Mouse (Mus musculus): ENCODE data around the gene Slc47a2. TPM values are rescaled to one million over a fixed set of nuclear protein-coding genes. Genes with fewer than 3 reads are reported as not detected.

The Slc47a2 gene
- total RNA-seq, 2 experiments from 2014 or later = not detected

DNA sequence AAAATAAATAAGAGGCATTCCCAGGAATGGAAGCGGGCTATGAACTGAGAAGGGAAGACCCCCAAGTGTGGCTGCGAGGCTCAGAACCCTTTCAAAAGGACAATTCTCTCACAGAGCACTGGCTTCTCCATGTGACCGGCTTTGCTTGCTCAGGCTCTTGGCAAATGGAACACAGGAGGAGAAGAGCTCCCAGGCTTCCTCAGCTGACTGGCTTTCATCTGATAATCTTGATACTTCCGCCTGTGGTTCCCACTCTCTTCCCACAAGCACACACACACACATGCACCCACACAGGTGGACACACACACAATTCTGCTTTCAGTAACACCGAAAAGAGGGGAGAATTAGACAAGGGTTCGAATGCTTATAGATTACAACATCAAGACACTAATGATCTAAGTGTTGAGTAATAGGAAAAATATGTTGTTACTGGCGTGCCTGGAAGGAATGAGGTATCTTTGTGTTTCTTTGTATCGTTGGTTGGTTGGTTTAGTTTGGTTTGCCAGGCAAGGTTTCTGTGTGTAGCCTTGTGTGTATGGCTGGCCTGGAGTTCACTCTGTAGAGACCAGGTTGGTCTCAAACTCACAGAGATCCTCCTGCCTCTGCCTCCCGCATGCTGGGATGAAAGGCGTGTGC is 59.1 kb downstream of the Slc47a2 start:
- no peak for DNase-seq (ENCODE audit: low spot score in 2 of 2)

DNA sequence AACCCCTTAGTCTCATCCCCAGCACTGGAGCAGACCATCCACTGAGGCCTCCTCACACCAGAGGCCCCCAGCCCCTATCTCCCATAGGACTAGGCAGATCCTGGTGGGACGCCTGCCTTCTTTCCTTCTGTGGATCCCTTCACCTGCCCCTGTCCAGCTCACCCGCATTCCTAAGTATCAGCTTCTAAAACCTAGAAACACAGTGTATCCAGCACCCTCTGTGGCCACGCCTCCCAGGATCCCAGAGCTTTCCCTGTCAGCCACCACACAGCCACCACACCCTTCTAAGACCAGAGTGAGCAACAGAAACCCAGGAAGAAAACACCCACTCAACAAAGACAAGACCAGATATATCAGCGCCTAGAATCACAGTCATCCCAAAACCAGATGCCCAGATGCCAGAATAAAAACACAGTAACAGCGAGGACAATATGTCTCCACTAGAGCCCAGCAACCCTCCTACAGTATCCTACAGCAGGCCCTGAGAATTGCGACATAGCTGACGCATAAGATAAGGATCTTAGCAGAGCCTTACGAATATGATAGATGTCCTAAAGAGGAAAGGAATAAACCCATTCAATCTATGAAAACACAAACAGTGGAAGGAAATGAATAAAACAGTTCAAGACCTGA is 64.1 kb downstream of the Slc47a2 start:
- no peak for DNase-seq (ENCODE audit: low spot score in 2 of 2)

DNA sequence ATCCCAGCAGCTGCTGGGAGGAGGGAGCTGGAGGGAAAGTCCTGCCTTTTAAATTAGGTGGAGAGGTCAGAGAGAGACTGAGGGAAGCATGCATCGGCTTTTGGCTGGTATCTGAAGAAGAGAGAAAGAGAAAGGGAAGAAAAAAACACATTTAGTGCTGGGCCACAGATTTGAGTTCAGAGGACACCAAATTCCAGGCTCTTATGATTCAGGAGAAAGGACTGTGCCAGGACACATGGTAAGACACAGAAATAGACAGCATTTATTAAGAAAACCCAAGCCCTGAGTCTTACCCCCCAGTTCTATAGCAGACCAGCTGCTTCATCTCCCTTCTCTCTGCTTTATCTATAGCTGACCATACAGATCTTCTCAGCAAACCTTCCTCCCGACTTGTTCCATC is 64.7 kb downstream of the Slc47a2 start:
- no peak for DNase-seq (ENCODE audit: low spot score in 2 of 2)

DNA sequence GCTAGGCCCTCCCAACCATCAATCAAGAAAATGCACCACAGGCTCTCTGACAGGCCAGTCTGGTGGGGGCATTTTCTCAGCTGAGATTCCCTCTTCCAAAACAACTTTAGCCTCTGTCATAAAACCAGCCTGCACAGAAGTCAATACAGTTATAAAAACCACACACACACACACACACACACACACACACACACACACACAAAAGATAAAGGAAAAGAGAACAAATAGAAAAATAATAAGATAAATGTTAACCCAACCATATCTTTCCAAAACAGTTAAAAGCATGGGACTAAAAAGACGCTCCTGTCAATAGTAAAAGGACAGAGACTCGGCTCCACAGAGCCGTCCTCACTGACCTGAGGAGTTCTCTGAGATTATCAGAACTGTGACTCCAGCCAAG is 66.2 kb downstream of the Slc47a2 start:
- no peak for DNase-seq (ENCODE audit: low spot score in 2 of 2)

DNA sequence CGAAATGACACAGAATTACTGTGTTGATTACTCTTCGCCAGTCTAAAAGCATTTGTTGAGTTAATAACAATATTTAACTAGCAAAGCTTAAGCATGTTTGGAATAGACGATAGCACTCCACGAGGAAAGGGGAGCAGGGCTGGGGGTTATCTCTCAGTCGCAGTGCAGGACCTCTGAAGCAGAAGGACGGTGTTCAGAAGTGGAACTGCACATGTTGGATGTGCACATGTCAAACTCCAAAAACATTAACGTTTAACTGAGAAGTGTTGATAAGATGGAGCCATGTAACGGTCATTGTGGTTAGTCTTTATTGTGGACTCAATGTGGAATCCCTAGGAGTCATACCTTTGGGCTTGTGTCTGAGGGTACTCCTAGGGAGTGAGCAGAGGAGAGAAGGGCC is 67.6 kb downstream of the Slc47a2 start:
- DNase-seq (ENCODE audit: low spot score in 2 of 2) = no peak

DNA sequence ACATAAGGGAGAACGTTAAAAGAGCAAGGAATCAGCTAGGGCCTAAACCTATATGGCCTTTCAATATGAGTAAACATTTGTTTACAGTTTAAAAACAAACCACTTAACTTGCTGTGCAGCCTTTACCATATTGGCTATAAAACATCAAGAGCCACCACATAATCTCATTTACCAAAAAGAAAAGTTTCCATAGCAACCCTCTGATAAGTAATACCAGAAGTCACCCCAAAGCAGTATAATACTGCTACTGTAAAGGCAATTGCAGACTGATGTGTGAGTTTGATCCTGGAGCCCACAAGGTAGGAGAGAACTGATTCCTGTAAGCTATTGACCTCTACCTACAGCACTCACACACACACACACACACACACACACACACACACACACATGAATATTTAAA is 68.2 kb downstream of the Slc47a2 start:
- DNase-seq (ENCODE audit: low spot score in 2 of 2) = no peak

DNA sequence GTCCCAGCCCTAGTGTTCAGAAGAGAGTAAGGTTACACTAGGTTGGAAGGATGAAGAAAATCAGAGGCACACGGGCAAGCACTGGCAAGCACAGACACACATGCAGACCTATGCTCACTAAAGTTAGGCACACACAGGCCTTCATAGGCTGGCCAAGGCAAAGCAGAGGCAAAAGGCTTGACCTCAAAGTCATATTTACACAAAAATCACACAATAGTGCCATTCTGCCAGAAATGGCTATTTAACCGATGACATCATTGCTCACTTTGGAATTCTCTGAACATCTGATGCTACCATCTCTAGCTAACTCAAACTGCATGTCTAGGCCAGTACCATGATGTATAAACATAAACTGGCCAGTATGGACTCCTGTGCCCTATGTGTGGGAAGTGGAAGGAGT is 68.7 kb downstream of the Slc47a2 start:
- DNase-seq (ENCODE audit: low spot score in 2 of 2) = no peak

DNA sequence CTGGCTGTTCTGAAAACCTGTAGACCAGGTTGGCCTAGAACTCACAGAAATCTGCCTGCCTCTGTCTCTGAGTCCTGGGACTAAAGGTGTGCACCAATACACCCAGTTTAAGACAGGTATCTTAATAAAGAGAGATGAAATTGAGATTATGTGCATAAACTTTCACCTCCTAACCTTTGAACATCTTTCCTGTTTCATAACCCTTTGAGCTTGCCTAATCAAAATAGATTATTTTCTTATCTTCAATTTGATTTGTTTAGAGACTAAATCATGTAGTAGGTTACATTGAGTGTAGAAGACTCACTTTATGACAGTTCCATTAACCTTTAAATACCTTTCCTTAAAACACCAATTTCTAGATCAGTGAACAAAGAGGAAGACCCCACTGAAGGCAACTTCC is 71.0 kb downstream of the Slc47a2 start:
- no peak for DNase-seq (ENCODE audit: low spot score in 2 of 2)

DNA sequence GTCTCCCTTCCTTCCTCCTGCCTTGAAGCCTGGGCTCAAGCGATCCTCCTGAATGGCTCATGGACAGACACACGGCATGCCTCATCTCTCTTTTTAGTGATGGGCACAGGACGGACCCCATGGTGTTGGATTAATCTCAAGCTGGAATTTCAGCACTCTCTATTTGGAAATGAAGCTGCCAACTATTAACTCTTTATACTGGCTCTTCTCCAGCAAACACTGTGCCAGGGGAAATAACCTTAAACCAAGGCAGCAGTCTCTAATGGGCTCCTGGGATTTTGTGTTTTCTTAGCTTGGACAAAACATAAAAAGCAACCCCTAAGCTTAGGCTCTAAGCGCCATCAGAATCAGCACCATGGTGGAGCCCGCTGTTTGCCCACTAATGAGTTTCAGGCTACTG is 72.3 kb downstream of the Slc47a2 start:
- no peak for DNase-seq (ENCODE audit: low spot score in 2 of 2)

DNA sequence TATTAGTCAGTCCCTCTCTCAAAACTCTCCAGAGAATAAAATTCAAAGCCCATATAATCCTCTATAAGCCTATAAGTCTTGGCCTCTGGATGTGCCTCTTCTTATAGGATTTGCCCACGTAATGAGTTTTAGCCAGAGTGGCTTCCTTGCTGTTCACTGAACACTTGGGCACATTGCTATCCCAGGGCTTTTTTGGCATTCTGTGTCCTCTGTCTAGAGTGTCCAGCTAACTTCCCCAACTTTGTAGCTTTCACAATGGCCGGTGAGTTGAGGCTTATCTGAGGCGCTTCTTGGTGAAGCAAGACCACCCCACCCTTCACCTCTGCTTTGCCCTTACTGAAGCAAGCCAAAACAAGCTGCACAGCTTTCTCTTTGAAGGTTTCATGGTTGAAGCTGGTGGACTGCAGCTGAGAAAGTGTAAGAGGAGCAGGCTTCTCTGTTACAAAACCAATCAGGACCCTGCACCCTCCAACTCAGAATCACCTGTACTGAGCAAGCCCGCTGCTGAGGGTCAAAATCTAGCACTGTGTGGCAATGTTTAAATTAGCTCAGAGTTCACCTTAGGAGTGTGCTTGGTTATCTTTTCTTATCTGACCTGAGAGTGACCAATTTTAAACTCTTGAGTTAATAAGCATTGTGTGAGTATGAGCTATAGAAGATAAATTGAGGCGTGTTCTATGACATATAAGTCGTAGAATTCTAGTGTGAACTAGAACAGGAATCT is 73.9 kb downstream of the Slc47a2 start:
- DNase-seq (ENCODE audit: low spot score in 2 of 2) = no peak

DNA sequence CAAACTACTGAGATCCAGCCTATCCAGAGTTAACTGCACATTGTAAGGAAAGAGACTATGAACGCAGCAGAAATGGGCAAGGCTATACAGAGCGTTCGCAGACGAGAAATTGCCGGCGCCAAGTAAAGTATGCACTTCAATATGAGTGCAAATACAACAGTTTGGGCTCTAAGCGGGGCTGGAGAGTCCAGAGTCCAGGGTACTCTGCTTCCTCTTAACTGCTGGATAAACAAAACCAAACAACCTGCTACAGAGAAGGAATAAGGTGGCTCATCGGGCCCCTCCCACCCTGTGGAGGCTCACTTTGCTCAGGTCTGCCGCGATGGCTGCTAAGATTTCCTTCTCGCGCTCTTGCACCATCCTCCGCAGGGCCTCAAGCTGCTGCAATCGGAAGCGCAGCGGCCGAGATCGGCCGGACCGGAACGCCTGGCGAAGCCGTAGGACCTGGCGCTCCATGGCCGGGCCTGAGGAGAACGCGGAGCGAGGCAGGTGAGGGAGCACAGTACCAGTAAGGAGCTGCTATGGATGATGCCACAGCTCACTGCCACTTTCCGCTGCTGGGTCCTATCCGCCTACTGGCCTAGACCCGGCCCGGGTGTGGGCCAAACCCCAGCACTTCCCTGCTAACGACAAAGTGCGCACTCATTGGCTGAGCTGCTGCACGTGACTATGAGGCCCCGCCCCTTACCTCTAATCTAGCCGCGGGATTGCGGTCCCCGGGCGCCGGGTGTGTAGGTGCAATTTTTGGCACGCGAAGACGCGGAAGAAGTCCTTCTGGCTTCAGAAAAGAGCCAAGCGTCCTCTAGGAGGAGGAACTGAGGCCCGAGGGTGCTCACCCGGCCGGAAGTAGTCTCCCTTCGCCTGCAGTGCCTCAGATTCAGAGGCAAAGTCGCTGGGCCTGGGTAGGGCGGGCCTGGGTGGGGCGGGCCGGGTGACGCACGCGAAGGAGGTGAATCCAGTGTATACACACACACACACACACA is 75.8 kb downstream of the Slc47a2 start, which contains the start of gene Aldh3a2:
Aldh3a2 (minus strand) TSS at position 914 of the 983 bp plus-strand sequence.
- DNase-seq (ENCODE audit: low spot score in 2 of 2) = peak; percentile 85 to 95

DNA sequence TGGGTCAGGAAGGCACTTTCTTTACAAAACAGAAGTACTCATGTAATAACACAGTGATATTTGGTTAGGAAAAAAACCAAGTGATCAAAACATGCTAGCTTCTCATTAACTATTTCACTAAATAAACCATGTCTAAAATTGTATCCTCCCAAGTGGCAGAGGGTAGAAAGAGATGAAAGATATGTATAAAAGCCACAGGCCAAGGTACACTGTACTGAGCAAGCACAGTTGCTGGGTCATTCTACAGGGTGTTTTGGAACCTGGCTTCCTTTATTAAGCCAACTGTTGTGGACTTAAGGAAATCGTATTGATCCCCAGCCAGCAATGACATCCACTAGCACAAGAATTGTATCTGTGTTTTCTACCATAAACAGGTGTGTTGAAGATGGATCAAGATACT is 78.8 kb downstream of the Slc47a2 start:
- DNase-seq (ENCODE audit: low spot score in 2 of 2) = no peak

DNA sequence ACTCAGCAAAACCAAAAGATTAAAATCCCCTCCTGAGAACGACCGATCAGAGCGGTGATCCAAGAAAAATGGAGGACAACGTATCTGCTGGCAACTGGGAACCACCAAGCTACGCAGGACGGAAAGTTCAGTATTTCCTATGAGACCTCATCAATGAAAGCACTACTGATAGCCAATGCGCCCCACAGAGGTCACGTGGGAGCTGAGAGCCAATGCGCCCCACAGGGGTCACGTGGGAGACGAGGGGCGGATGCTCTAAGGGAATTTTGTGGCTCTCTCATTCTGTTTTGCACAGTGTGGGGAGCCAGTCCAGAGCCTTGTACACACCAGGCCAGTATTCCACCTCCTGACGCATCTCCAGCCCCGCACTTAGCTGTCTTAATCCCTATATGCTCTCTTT is 80.1 kb downstream of the Slc47a2 start:
- no peak for DNase-seq (ENCODE audit: low spot score in 2 of 2)

DNA sequence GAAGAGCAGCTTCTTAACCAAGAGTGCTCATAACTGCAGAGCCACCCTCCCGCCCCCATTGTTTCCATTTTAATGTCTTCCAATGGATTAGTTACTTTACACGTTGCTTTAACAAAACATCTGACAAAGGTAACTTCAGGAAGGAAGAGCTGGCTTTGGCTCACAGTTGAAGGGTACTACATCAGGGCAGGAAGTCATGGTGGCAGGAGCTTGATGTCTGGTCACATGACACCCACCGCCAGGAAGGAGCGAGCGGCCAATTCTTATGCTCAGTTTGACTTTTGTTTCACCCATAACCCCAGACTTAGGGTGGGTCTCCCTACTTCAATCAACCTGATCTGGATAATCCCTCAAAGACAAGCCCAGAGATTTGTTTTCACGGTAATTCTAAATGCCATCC is 83.6 kb downstream of the Slc47a2 start:
- DNase-seq (ENCODE audit: low spot score in 2 of 2) = no peak

DNA sequence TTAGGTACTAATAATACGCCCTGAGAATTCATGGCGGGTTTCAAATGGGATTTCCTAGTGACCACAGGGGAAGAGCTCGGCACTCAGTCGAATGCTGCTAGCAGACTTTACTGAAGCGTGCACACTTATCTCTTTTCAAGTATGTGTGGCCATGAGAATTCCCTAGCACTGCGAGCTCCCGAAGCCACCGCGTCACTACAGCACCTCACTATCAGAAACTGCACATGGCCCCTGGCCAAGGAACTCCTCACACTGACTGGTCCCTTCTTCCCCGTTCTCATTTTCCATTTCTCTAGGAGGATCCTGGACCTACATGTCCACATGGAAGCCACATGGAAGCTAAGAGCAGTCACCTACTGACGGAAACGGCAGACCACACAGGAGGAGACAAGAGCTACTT is 89.9 kb downstream of the Slc47a2 start:
- DNase-seq (ENCODE audit: low spot score in 2 of 2) = no peak

DNA sequence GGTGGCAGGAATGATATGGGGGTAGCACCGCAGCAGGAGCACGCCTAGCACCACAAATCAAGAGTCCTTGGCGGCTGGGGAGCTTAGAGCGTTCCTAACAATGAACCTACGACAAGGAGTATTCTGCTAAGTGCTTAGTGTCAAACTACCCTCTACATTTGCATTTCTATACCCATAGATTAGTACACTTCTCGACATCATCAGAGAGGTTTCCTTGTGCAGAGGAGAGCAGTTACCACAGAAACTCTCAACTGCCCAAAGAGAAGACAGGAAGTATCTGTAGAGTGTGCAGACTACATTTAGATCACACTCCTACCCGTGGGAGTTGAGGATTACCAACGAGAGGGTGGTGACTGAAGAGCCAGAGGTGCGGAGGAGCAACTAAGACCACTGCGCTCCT is 90.9 kb downstream of the Slc47a2 start:
- DNase-seq (ENCODE audit: low spot score in 2 of 2) = no peak

Other genes with a start within 250 kb of the Slc47a2 start
- gene Tnfrsf13b, start 216.1 kb downstream of the Slc47a2 start, total RNA-seq (2021) = 1 to 10 TPM; 1.1 to 1.6 TPM
- gene Usp22, start 167.8 kb downstream of the Slc47a2 start, total RNA-seq (2021) = 10 to 100 TPM; 53.1 to 54.8 TPM
- gene Aldh3a1, start 135.3 kb downstream of the Slc47a2 start, total RNA-seq (2021) = under 1 TPM; 0.41 to 0.56 TPM
- 10 to 100 TPM; 33.8 to 36.4 TPM for gene Aldh3a2, start 75.4 kb downstream of the Slc47a2 start, total RNA-seq (2021)
- 1 to 10 TPM; 2.5 to 3.4 TPM for gene Slc47a1, start 35.5 kb upstream of the Slc47a2 start, total RNA-seq (2021)
- gene Rnf112, start 111.3 kb upstream of the Slc47a2 start, total RNA-seq (2021) = 1 to 10 TPM; 1.5 to 1.6 TPM
- 100 to 1,000 TPM; 303 to 330 TPM for gene Mfap4, start 142.6 kb upstream of the Slc47a2 start, total RNA-seq (2021)
- 10 to 100 TPM; 20.2 TPM for gene Mapk7, start 151.5 kb upstream of the Slc47a2 start, total RNA-seq (2021)
- gene B9d1, start 162.3 kb upstream of the Slc47a2 start, total RNA-seq (2021) = 10 to 100 TPM in 1 of 2 experiments, 1 to 10 TPM in 1; 8.1 to 11.4 TPM
- 10 to 100 TPM; 26.9 to 30.4 TPM for gene Epn2, start 236.8 kb upstream of the Slc47a2 start, total RNA-seq (2021)